Mouse (Mus musculus) C2C12 (cell line): ENCODE measurements at regions not wholly inside any gene's neighbourhood (a gene's known extent, or its start where the extent isn't known, plus 50 kb on each side); places are given as distances from the start of the nearest gene placed in this dataset.

Experiments used
- H3K27me3 ChIP-seq: one replicate; pipeline ENCODE4 v1.6.1; 2011; ENCODE audit not compliant: control insufficient read depth, insufficient read depth, insufficient read length
- H3K36me3 ChIP-seq: one replicate; pipeline ENCODE4 v1.6.1; 2011; ENCODE audit not compliant: control insufficient read depth, insufficient read depth
- H3K4me3 ChIP-seq: one replicate; pipeline ENCODE4 v1.5.1; 2011; ENCODE audit warnings: mild to moderate bottlenecking, control low read depth; ENCODE audit not compliant: poor library complexity, insufficient read depth, severe bottlenecking
- H3K79me2 ChIP-seq: one replicate; pipeline ENCODE4 v1.6.1; 2011; ENCODE audit not compliant: control insufficient read depth, insufficient read depth
- H3K79me3 ChIP-seq: one replicate; pipeline ENCODE4 v1.6.1; 2011; ENCODE audit warnings: low read depth, control low read depth
- H3ac ChIP-seq: one replicate; pipeline ENCODE3; 2011; ENCODE audit warnings: low read depth; ENCODE audit not compliant: control insufficient read depth, insufficient read length
- CEBPB ChIP-seq: IDR thresholded peaks from one replicate; pipeline ENCODE4 v1.6.1; 2011; ENCODE audit warnings: low read depth, mild to moderate bottlenecking, control low read depth, moderate library complexity
- CTCF ChIP-seq: IDR thresholded peaks from one replicate; pipeline ENCODE4 v1.5.1; 2011; ENCODE audit not compliant: control insufficient read depth, insufficient read depth, insufficient read length
- FOSL1 ChIP-seq: IDR thresholded peaks from one replicate; pipeline ENCODE4 v1.8.0; 2011; ENCODE audit warnings: mild to moderate bottlenecking, low read length; ENCODE audit not compliant: poor library complexity, insufficient read depth, severe bottlenecking
- MAX ChIP-seq: IDR thresholded peaks from one replicate; pipeline ENCODE4 v1.6.1; 2011; ENCODE audit warnings: mild to moderate bottlenecking, control low read depth
- MYOD1 ChIP-seq: IDR thresholded peaks from one replicate; pipeline ENCODE4 v1.6.1; 2011; ENCODE audit warnings: low read depth; ENCODE audit not compliant: control insufficient read depth, insufficient read length
- MYOG ChIP-seq: IDR thresholded peaks from one replicate; pipeline ENCODE4 v1.6.1; 2011; ENCODE audit not compliant: control insufficient read depth, insufficient read length; ENCODE audit errors: extremely low read depth
- USF1 ChIP-seq: IDR thresholded peaks from one replicate; pipeline ENCODE4 v1.6.1; 2011; ENCODE audit warnings: low read depth, mild to moderate bottlenecking, control low read depth, moderate library complexity

GRCm38 (mm10) chr2:27829551-27829950, 56.7 kb upstream of the Col5a1 start:
- Histone ChIP-seq H3K36me3 (no peaks in the 10 kb centered on the region), H3K79me2 (no peaks in the 10 kb centered on the region), H3ac (no peak overlapping the region), H3K27me3 (no peaks in the 10 kb centered on the region), H3K79me3 (no peaks in the 10 kb centered on the region), H3K4me3 (no peak overlapping the region)
- no peak for TF ChIP-seq CTCF

- H3K36me3 ChIP-seq: no peaks in the 10 kb centered on the region
- H3K27me3 ChIP-seq: no peaks in the 10 kb centered on the region
- H3K79me2 ChIP-seq: no peaks in the 10 kb centered on the region
- H3K79me3 ChIP-seq: no peaks in the 10 kb centered on the region
- no peak overlapping the region for H3ac ChIP-seq
- no peak for TF ChIP-seq MAX
- TF ChIP-seq USF1: no peak
- TF ChIP-seq FOSL1: no peak
- TF ChIP-seq MYOG: no peak
- no peak overlapping the region for H3K4me3 ChIP-seq
Measured at GRCm38 (mm10) chr2:27834971-27835370, 51.3 kb upstream of the Col5a1 start.

- Histone ChIP-seq H3K27me3 (no peaks in the 10 kb centered on the region), H3K79me2 (no peaks in the 10 kb centered on the region), H3K79me3 (no peaks in the 10 kb centered on the region), H3K4me3 (no peak overlapping the region), H3K36me3 (no peaks in the 10 kb centered on the region), H3ac (peak overlapping the region; percentile 49)
- TF ChIP-seq CEBPB: peak; percentile 83
- TF ChIP-seq USF1: peak; percentile 30
- peak; percentile 90 for TF ChIP-seq MAX
- peak; percentile 49 for TF ChIP-seq MYOD1
- no peak for TF ChIP-seq CTCF
Measured at GRCm38 (mm10) chr2:27835758-27836460, 50.3 kb upstream of the Col5a1 start.
